Mouse (Mus musculus): ENCODE measurements at regions not wholly inside any gene's neighbourhood (a gene's known extent, or its start where the extent isn't known, plus 50 kb on each side); places are given as distances from the start of the nearest gene placed in this dataset.

GRCm38 (mm10) chr3:80200904-80201303, 316.6 kb downstream of the Fam198b start:
- TF ChIP-seq CTCF (IDR thresholded peaks at IDR 0.05; ENCODE audit: low read depth) (no peak), EP300 (IDR thresholded peaks at IDR 0.05; ENCODE audit: low read depth) (no peak)

All from heart, postnatal 0 days (tissue).